Mouse (Mus musculus) midbrain, embryonic 10.5 days (tissue): Measurements from ENCODE around the gene Catsperg1. TPM values are rescaled to one million over a fixed set of nuclear protein-coding genes. Genes with fewer than 3 reads are reported as not detected.
A peak's percentile ranks its signal among the peaks of the same experiment; 100 is the strongest.

ENCODE experiments used
- DNase-seq: peaks from one replicate; pipeline ENCODE4 v3.0.0-alpha.2; 2017; ENCODE audit warnings: low spot score
- H3K27ac ChIP-seq: fragments of 300-500 bp; sonication (generic); replicated peaks from 2 replicates; pipeline ENCODE4 v1.5.1; 2016; ENCODE audit warnings: mild to moderate bottlenecking
- H3K27me3 ChIP-seq: fragments of 300-500 bp; sonication (generic); 2 replicates; pipeline ENCODE4 v1.6.1; 2016; ENCODE audit warnings: low read depth, mild to moderate bottlenecking; ENCODE audit not compliant: poor library complexity, severe bottlenecking
- H3K36me3 ChIP-seq: fragments of 300-500 bp; sonication (generic); 2 replicates; pipeline ENCODE4 v1.6.1; 2016; ENCODE audit warnings: mild to moderate bottlenecking, moderate library complexity
- H3K4me1 ChIP-seq: fragments of 300-500 bp; sonication (generic); 2 replicates; pipeline ENCODE4 v1.6.1; 2016
- H3K4me3 ChIP-seq: fragments of 300-500 bp; sonication (generic); 2 replicates; pipeline ENCODE4 v1.5.1; 2016; ENCODE audit warnings: mild to moderate bottlenecking, moderate library complexity
- H3K9me3 ChIP-seq: fragments of 300-500 bp; sonication (generic); replicated peaks from 2 replicates; pipeline ENCODE4 v1.6.1; 2016; ENCODE audit warnings: mild to moderate bottlenecking
- WGBS: fragments of 180-500 bp; shearing (Covaris S2); methylation state at CpG from one replicate; pipeline ENCODE4 v1.1.7; 2016; 5-methylcytosine and 5-hydroxymethylcytosine counted together
- polyA plus RNA-seq: library from polyadenylated mRNA; unstranded; fragments of >200 nt; fragmentation: Nextera tagmentation; extraction: Ambion mirVana; gene quantifications from 2 replicates; pipeline ENCODE4 v1.2.1, GENCODE M21; 2016

Gene Catsperg1
- polyA plus RNA-seq, 1 experiment from 2014 or later: 0.43 TPM

- peak within 1 kb of the TSS; percentile 91 for H3K27ac ChIP-seq
- peaks cover 21% of the 10 kb centered on the region for H3K4me1 ChIP-seq
- peaks cover 29% of the 10 kb centered on the region for H3K36me3 ChIP-seq
- H3K9me3 ChIP-seq: no peaks in the 10 kb centered on the region
- peak; percentile 97 for DNase-seq
- under 1% methylated on average over 62 of the region's 62 CpGs for WGBS
- H3K4me3 ChIP-seq: peak within 1 kb of the TSS; percentile 87
- H3K27me3 ChIP-seq: 0 out of 2 replicates have a peak, but pooled peaks cover 5% of the 10 kb centered on the region
These were observed 33.6 kb downstream of the Catsperg1 start, which contains the start of gene Psmd8 for GRCm38 (mm10) chr7:29180077-29180853. Gene Psmd8, minus strand, starts transcription at chr7:29180701.

- no peaks in the 10 kb centered on the region for H3K9me3 ChIP-seq
- H3K27me3 ChIP-seq: peaks cover 12% of the 10 kb centered on the region
- DNase-seq: no peak
- 60% methylated on average over 7 of the region's 7 CpGs for WGBS
- H3K36me3 ChIP-seq: peaks cover 38% of the 10 kb centered on the region
- H3K27ac ChIP-seq: 0 out of 2 replicates have a peak overlapping the region, but pooled peaks have one; percentile 34
- H3K4me1 ChIP-seq: peaks cover 21% of the 10 kb centered on the region
- H3K4me3 ChIP-seq: peak overlapping the region; percentile 87
These were observed 34.5 kb downstream of the Catsperg1 start for GRCm38 (mm10) chr7:29179323-29179722.

GRCm38 (mm10) chr7:29178106-29178505 is 35.7 kb downstream of the Catsperg1 start:
- H3K9me3 ChIP-seq: no peaks in the 10 kb centered on the region
- H3K4me1 ChIP-seq: peaks cover 26% of the 10 kb centered on the region
- H3K27ac ChIP-seq: no peak overlapping the region
- H3K4me3 ChIP-seq: 0 out of 2 replicates have a peak overlapping the region, but pooled peaks have one; percentile 87
- peaks cover 50% of the 10 kb centered on the region for H3K36me3 ChIP-seq
- 94% methylated on average over 4 of the region's 4 CpGs for WGBS
- no peak for DNase-seq
- peaks cover 24% of the 10 kb centered on the region for H3K27me3 ChIP-seq

GRCm38 (mm10) chr7:29172390-29173016 is 41.3 kb downstream of the Catsperg1 start:
- H3K27ac ChIP-seq: peak overlapping the region; percentile 91
- peak; percentile 38 for DNase-seq
- H3K4me1 ChIP-seq: peaks cover 59% of the 10 kb centered on the region
- peak overlapping the region; percentile 82 for H3K4me3 ChIP-seq
- peaks cover 60% of the 10 kb centered on the region for H3K27me3 ChIP-seq
- H3K9me3 ChIP-seq: no peaks in the 10 kb centered on the region
- peaks cover 47% of the 10 kb centered on the region for H3K36me3 ChIP-seq
- 22% methylated on average over 32 of the region's 32 CpGs for WGBS

- WGBS: 5% methylated on average over 34 of the region's 34 CpGs
- peak overlapping the region; percentile 91 for H3K27ac ChIP-seq
- peak overlapping the region; percentile 82 for H3K4me3 ChIP-seq
- peaks cover 40% of the 10 kb centered on the region for H3K36me3 ChIP-seq
- DNase-seq: peak; percentile 41
- no peaks in the 10 kb centered on the region for H3K9me3 ChIP-seq
- H3K27me3 ChIP-seq: peaks cover 67% of the 10 kb centered on the region
- H3K4me1 ChIP-seq: peaks cover 64% of the 10 kb centered on the region
These were observed 42.2 kb downstream of the Catsperg1 start for GRCm38 (mm10) chr7:29171562-29172097.

- Histone ChIP-seq H3K36me3 (peaks cover 40% of the 10 kb centered on the region), H3K4me3 (peak overlapping the region; percentile 82), H3K27me3 (peaks cover 67% of the 10 kb centered on the region), H3K27ac (peak overlapping the region; percentile 91), H3K9me3 (no peaks in the 10 kb centered on the region), H3K4me1 (peaks cover 64% of the 10 kb centered on the region)
- WGBS: 1% methylated on average over 43 of the region's 43 CpGs
- peak; percentile 61 for DNase-seq
These were observed 42.9 kb downstream of the Catsperg1 start for GRCm38 (mm10) chr7:29170755-29171561.

GRCm38 (mm10) chr7:29170066-29170754 is 43.6 kb downstream of the Catsperg1 start, which contains the start of the genes Ggn and Spred3:
Gene Ggn, plus strand, starts transcription at chr7:29170210.
Gene Spred3, minus strand, starts transcription at chr7:29170411.
- 1% methylated on average over 30 of the region's 30 CpGs for WGBS
- Histone ChIP-seq H3K4me1 (peaks cover 64% of the 10 kb centered on the region), H3K27me3 (peaks cover 62% of the 10 kb centered on the region), H3K36me3 (peaks cover 38% of the 10 kb centered on the region), H3K4me3 (peak within 1 kb of the TSS; percentile 82), H3K9me3 (no peaks in the 10 kb centered on the region), H3K27ac (peak within 1 kb of the TSS; percentile 91)
- DNase-seq: peak; percentile 73

GRCm38 (mm10) chr7:29169231-29170065 is 44.4 kb downstream of the Catsperg1 start:
- peak; percentile 89 for DNase-seq
- H3K36me3 ChIP-seq: peaks cover 38% of the 10 kb centered on the region
- peaks cover 56% of the 10 kb centered on the region for H3K27me3 ChIP-seq
- no peaks in the 10 kb centered on the region for H3K9me3 ChIP-seq
- H3K4me1 ChIP-seq: peaks cover 64% of the 10 kb centered on the region
- H3K27ac ChIP-seq: peak overlapping the region; percentile 91
- peak overlapping the region; percentile 82 for H3K4me3 ChIP-seq
- under 1% methylated on average over 29 of the region's 39 CpGs for WGBS

GRCm38 (mm10) chr7:29168791-29169230 is 45.0 kb downstream of the Catsperg1 start:
- Histone ChIP-seq H3K27ac (peak overlapping the region; percentile 91), H3K27me3 (peaks cover 49% of the 10 kb centered on the region), H3K4me1 (peaks cover 64% of the 10 kb centered on the region), H3K36me3 (peaks cover 34% of the 10 kb centered on the region), H3K4me3 (peak overlapping the region; percentile 82), H3K9me3 (no peaks in the 10 kb centered on the region)
- DNase-seq: peak; percentile 75
- 0% methylated on average over 14 of the region's 14 CpGs for WGBS

- H3K27ac ChIP-seq: peak overlapping the region; percentile 91
- no peak for DNase-seq
- H3K36me3 ChIP-seq: peaks cover 33% of the 10 kb centered on the region
- H3K4me1 ChIP-seq: peaks cover 60% of the 10 kb centered on the region
- WGBS: 1% methylated on average over 10 of the region's 10 CpGs
- H3K27me3 ChIP-seq: peaks cover 43% of the 10 kb centered on the region
- no peaks in the 10 kb centered on the region for H3K9me3 ChIP-seq
- H3K4me3 ChIP-seq: peak overlapping the region; percentile 82
These were observed 45.6 kb downstream of the Catsperg1 start for GRCm38 (mm10) chr7:29168121-29168695.

GRCm38 (mm10) chr7:29167656-29168055 is 46.2 kb downstream of the Catsperg1 start:
- no peak for DNase-seq
- Histone ChIP-seq H3K36me3 (peaks cover 33% of the 10 kb centered on the region), H3K27me3 (peaks cover 39% of the 10 kb centered on the region), H3K9me3 (no peaks in the 10 kb centered on the region), H3K4me1 (peaks cover 60% of the 10 kb centered on the region), H3K4me3 (peak overlapping the region; percentile 82), H3K27ac (peak overlapping the region; percentile 91)
- 11% methylated on average over 19 of the region's 19 CpGs for WGBS
